Mouse (Mus musculus) cerebellum, postnatal 25 days (tissue): ENCODE measurements around the gene Gpd2.

ENCODE experiments used
- DNase-seq, 2 experiments: peaks; one replicate each; pipeline ENCODE4 v3.0.0; 2021; ENCODE audit warnings: mixed read lengths in 2 of 2

Gene Gpd2

DNA sequence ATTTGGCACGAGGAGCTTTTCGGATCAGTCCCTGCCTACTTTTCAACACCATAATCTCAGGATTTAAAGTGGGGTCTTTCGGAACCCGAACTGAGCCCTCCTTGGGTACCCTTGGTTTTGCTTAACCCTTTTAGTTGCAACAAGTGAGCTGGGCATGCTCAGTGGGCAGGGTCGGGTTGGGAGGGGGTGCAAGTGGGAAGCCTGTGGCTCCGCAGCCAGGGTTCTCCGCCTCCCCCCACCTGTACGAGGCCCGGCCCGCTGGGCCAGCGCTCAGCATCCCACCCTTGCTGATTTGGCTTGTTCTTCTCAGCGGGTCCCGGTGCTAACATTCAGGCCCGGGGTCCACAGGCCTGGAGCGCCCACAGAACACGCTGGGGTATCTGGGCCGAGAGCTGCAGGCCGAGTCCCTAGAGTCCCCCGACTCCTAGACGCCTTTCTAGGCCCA is at the start of gene Gpd2:
Gene Gpd2 (plus strand): TSS at position 161 of the 445 bp plus-strand sequence.
- peak in 1 of 2 experiments; percentile 71 for DNase-seq

DNA sequence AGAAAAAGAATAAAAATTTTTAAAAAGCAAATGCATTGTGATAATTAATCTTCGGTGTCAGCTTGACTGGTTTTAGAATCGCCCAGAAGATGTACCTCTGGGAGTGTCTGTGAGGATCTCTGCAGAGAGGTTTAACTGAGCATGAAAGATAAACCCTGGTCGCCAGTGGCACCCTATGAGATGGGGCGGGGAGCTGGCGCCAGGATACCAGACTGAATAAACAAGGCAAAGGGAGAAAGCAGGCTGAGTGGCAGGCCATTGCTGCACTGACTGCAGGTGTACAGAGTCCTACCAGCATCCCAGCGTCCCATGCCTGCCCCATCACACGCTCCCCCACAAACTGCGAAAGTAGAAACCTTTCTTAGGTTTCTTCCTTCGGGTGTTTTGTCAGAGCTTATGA is 49.2 kb upstream of the Gpd2 start:
- peak in 1 of 2 experiments; percentile 36 for DNase-seq

- DNase-seq, result no peak
Observed at GRCm38 (mm10) chr2:57190884-57191283, 46.6 kb upstream of the Gpd2 start.

DNA sequence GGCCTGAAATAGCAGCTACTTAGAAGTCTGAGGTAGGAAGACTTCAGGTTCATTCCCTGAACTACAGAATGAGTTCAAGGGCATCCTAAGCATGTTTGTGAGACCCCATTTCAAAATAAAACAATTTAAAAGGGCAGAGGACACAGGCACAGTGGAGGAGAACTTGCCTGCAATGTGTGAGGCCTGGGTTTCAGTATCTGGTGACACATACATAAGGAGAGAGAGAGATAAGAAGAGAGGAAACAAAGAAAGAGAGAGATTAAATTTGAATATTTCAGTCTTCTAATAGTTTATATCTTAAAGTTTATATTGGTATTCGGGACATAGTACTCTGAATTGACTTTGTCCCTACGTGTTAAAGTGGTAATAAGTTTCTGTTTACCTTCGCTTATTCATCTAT is 38.4 kb upstream of the Gpd2 start:
- no peak for DNase-seq

DNA sequence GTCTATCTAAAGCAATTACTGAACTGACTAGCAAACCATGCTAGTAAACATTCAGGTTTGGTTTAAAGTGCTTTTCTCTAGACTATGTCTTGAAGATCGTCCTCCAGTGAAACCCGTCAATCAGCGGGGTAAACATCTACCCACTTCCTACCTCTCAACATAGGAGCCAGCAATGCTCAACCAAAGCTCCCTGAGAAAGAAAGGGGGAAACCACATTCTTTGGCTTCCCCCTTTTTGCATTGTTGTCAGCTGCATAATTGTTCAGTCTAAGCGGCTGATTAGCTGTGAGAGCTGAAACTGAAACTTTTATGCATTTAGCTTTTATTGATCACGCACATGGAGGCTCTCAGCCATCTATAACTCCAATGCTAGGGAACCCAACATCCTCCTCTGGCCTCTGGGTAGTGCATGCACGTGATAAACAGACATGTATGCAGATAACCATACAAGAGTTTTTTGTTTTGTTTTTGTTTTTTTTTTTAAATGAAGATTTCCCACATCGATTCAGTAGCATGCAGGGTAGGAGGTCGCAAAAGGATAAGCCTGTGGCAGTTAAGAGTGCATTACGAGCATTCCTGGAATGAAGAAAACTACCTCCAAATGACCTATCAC is 28.9 kb upstream of the Gpd2 start:
- no peak for DNase-seq

DNA sequence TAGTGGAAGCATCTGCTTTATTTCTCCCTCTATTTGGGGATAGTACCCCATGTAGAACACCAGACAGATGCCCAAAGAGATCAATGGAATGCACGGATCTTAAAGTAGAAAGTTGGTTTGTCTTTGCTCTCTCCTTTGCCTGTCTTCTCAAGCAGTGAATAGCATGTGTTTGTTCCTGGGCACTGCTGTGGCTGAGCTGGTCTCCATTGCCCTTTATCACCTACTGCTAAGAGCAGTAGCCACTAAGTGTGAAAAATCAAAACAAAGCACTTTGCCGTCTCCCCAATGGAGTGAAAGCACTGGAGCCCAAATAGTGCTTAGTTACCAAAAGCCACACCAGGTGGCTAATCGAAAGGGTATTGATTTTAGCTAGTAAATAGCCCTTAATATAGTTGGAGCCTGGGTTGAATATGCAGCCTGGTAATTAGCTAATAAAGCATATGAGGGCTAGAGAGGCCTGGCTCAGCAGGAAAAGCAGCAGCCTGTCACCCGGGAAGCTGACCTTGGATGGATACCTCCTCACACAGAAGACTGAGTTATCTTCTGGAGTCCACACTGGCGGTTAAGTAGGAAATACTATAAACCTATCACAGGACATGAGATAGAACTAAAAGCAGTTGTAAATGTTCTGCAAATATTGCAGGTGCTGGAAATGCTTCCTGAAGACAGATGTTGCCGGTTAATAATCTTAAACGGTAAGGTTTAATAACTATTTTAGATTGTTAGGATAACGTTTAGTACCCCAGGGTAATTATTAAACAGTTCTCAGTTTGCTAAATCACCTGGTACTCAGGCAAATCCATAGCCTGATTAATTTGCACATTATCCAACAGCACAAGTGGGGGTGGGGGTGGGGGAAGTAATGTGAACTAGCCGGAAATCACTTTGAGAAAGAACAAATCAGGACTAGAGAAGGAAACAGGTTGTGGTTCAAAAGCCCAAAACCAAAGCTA is 26.1 kb upstream of the Gpd2 start:
- DNase-seq, result no peak

- no peak for DNase-seq
Observed at GRCm38 (mm10) chr2:57213364-57213763, 24.1 kb upstream of the Gpd2 start.

DNA sequence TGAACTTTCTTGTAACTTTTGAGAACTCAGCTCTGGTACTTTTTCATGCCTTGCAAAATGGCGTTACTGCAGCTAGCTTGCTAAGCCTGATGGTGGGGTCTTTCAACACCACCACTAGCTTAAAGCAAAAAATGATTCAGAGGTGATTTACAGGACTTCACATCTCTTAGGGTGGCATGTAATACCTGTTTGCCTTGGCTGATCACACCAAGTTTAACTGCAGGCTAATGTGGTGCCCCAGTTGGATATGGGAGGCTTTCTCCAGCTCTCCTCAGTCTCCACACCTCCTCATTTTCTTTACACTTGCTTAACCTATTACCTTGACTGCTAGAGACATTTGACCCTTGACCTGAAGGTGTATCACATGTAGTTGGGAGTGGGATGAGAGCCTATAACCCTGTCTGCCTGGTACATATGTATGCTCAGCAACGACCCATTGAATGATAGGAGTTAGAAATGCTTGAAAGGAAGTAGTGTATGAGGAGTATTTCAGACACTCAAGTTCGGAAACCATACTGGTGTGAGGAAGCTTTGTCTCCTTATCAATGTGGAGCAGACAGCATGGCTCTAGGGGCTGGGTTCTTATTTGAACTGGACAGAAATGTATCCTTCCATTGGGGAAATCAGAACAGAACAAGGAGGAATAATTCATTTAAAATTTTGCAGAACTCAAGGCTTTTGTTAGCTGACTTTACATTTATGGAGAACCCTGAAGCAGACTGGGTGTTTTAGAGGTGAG is 14.0 kb upstream of the Gpd2 start:
- no peak for DNase-seq

DNA sequence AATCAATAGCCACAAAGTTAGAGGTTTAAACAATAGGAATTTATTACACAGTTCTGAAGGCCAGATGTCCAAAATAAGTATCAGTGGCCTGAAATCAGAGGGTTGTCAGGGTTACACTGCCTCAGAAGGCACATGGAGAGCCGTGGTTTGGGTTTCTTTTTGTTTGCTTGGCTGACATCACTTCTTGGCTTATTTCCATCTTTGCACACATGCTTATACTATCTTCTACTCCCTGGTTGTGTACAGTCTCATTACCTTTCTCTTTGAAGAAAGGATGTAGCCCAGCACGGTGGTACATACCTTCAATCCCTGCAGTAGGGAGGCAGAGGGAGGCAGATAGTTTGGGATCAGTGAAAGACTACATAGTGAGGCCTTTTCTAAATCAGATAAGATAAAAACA is 12.2 kb upstream of the Gpd2 start:
- no peak for DNase-seq

- DNase-seq, result peak; percentile 52 to 73
Observed at GRCm38 (mm10) chr2:57227425-57227824, 10.0 kb upstream of the Gpd2 start.

DNA sequence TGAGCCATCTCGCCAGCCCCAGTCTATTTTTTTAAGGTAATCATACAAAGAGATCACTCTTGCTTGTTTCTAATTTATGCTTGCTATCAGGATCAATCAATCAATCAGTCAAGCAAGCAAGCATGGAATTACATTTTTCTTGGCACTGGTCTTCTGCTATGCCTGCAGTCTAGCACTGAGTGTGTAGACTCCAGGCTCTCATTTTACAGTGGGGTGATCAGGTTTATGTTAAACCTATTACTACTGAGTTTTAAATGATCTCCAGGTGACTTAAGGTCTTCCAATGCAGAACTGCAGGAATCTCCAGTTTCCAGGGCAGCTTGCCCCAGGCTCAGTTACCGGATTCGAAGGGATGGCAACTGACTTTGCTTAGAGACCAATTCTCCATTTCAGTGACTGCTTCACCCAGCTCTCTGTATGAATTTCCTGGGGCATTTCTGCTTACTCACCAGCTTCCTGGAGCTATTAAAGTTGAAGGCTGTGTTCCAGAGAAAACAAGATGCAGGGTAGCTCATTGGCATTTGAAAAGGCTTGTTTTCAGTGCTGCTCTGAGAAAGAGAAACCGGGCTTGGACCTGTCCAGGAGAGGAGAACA is 7.7 kb upstream of the Gpd2 start:
- peak in 1 of 2 experiments; percentile 11 for DNase-seq

DNA sequence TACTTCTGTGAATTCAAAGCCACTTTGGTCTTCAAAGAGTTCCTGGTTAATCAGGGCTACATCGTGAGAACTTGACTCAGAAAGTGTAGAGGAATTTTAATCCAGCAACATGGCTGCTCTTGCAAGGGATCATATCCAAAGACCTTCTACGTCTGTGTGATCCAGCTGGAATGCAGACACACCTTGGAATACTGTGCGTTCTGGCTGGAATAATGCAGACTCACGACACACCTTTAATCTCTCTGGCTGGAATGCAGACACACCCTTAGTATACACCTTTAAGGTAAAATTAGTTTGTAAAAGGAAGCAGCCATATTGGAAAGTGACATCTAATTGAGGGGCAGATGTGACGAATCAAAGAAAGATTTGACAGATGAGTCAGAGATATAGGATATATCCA is 6.0 kb upstream of the Gpd2 start:
- DNase-seq, result no peak

GRCm38 (mm10) chr2:57232328-57232727 is 5.1 kb upstream of the Gpd2 start:
- DNase-seq, result no peak

DNA sequence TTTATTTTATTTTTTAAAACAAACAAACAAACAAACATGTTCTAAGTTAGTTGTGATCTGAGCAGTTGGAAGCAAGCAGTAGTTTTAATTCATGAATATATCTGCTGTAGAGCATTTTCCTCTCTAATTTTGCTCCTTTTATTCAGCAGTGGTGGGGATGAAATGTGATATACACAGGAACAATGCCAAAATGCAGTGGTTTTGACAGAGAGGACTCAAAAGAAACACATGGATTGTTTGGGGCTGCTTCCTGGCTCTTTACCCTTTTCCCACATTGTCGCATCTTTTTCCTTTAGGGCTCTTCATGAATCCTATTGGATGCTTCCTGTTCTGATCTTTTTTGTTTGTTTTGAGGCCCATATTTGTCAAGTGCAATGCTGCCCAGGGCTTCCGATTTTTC is 1.2 kb upstream of the Gpd2 start:
- DNase-seq, result no peak

DNA sequence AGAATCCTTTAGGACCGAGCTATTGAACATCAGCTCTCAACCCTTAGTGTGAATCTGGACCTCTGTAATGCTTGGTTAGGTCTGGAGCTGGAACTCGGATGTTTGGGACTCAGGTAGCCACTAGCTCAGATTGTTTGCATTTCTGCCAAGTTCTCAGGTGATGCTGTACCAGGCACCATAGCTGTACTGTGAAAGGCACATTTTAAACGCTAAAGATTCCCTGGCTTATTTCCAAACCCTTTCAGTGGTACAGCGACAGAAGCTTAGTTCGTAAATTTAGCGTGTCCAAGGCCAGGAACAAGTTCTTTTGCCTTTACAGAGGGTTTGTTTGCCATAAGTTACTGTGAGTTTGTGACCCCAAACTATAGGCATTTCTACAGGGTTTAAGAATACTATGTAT is 409 bp upstream of the Gpd2 start:
- peak in 1 of 2 experiments; percentile 14 for DNase-seq

- DNase-seq, result peak; percentile 89 to 91
Observed at GRCm38 (mm10) chr2:57237920-57238613, 632 bp downstream of the Gpd2 start.

DNA sequence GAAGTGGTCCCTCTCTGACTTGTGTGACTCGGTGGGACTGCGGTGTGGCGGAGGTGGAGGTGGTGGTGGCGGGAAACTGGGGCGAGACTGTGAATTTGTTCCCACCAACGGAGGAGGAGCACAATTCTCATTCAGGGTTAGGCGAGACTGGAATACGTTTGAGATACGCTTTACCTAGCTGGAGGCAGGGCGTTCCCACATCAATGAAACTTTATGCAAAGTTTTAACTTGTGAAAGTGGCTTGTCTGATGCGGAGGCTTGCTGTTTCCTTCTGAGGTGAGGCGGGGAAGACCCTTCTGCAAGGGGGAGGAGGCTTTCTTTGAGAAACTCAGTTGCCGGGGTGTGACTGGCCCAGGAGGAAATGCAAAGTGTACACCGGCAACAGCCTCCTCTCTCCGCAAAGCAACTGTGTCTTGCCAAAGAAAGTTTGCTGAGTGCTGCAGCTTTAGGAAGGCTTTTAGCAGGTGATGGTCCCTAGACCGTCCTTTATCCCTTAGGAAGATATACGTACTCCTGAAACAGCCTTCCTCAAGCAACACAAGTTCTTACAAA is 1.3 kb downstream of the Gpd2 start:
- no peak for DNase-seq

- no peak for DNase-seq
Observed at GRCm38 (mm10) chr2:57239356-57239755, 1.9 kb downstream of the Gpd2 start.

DNA sequence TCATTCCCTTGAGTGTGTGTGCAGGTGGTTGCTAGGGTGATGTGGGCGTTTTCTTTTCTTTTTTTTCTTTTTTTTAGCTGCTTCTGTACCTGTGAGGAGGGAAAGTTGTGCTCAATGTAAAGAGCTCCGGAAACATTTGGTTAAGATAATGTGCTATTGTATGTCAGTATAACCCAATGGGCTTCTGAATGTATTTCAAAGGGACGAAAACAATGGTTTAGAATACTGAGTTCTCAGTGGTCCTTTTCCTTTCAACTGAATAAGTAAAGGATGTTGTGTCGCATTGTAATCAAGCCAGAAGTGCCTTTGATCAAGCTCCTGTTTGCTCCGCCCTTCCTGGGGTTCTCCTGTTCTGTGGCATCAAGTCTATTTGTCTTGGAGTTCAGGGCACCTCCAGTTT is 6.6 kb downstream of the Gpd2 start:
- DNase-seq, result no peak

DNA sequence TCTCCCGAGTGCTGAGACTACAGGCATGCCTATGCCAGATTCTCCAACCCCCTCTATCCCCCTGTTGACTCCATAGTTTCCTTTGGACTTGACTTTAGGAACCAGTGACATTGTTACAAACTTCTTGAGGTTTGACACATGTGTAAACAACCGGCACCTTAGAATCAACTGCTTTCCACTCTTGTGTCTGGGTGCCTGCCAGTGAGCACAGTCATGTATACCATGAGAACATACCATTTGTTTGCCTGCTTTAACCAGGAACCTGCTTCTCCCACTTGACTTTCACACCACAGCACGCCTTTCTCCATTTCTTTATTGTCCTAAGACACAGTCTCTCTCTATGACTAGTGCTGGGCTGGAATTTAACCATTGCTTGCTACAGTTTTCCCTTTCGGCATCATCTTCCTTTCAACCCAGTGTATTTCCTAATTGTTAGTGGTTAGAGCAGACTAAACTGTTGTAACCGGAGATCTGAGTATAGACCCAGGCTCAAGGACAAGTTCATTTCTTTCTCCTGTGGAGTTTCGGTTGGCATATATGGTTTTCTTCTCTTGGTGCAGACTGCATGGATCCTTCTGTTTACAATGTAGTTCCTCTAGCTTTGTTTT is 8.4 kb downstream of the Gpd2 start:
- DNase-seq, result no peak

- DNase-seq, result no peak
Observed at GRCm38 (mm10) chr2:57250113-57250512, 12.7 kb downstream of the Gpd2 start.
